Mouse (Mus musculus) left cerebral cortex, adult 11 months (tissue): ENCODE data around the gene Itga3.

Source experiments
- DNase-seq: peaks from one replicate; pipeline ENCODE4 v3.0.0; 2022; ENCODE audit warnings: low spot score

Itga3 gene

GRCm38 (mm10) chr11:95004136-95004936 is 72.3 kb downstream of the Itga3 start:
- DNase-seq, result no peak

GRCm38 (mm10) chr11:95002705-95003104 is 73.9 kb downstream of the Itga3 start:
- no peak for DNase-seq

GRCm38 (mm10) chr11:95001584-95002347 is 74.8 kb downstream of the Itga3 start:
- no peak for DNase-seq

GRCm38 (mm10) chr11:95001058-95001457 is 75.5 kb downstream of the Itga3 start:
- no peak for DNase-seq

- no peak for DNase-seq
Measured at GRCm38 (mm10) chr11:95000548-95000947, 76.1 kb downstream of the Itga3 start.

- no peak for DNase-seq
Measured at GRCm38 (mm10) chr11:95000128-95000527, 76.5 kb downstream of the Itga3 start.

GRCm38 (mm10) chr11:94998041-94998531 is 78.5 kb downstream of the Itga3 start:
- DNase-seq, result no peak

- DNase-seq, result no peak
Measured at GRCm38 (mm10) chr11:94997596-94997995, 79.0 kb downstream of the Itga3 start.

- DNase-seq, result no peak
Measured at GRCm38 (mm10) chr11:94996984-94997383, 79.6 kb downstream of the Itga3 start.

- no peak for DNase-seq
Measured at GRCm38 (mm10) chr11:94996101-94996500, 80.5 kb downstream of the Itga3 start.

GRCm38 (mm10) chr11:94994947-94995772 is 81.4 kb downstream of the Itga3 start:
- DNase-seq, result no peak
